Mouse (Mus musculus) small intestine, adult 2 months (tissue): Measurements from ENCODE around the gene Prss16.

ENCODE experiments used
- CTCF ChIP-seq: fragments of 200-500 bp; IDR thresholded peaks from 2 replicates; pipeline ENCODE4 v1.5.1; 2012; ENCODE audit warnings: low read depth, mild to moderate bottlenecking, control low read depth, inconsistent platforms, low read length, moderate library complexity, mixed read lengths; ENCODE audit not compliant: insufficient replicate concordance, insufficient read length; ENCODE audit errors: extremely low read depth
- POLR2A ChIP-seq: fragments of 200-500 bp; IDR thresholded peaks from 2 replicates; pipeline ENCODE4 v1.6.1; 2012; ENCODE audit warnings: low read depth, mild to moderate bottlenecking, control low read depth, inconsistent platforms, low read length, moderate library complexity

DNA sequence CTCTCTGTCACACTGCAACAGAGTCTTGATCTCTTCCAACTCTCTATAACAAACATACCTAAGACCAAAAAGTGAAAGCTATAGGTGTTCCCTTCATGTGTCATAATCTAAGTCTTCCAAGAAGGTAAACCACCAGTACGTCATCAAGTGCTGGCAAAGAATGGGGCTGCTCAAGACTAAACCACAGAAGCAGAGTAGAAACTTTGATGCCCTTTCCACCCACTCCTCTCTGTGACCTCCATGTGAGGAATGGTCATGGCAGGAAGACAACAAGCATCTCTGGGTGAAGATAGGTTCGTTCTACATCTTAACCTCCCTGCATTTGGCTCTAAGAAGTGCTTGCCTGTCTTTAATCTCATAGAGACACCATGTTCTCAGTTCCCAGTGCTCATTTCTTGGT lies 25.1 kb downstream of the Prss16 start:
- TF ChIP-seq CTCF (no peak), POLR2A (no peak)
